Mouse (Mus musculus): ENCODE measurements around the gene Pabpc1l. TPM values are rescaled to one million over a fixed set of nuclear protein-coding genes. Genes with fewer than 3 reads are reported as not detected.

Gene Pabpc1l
- polyA plus RNA-seq, 1 experiment: 0.97 TPM

- Histone ChIP-seq H3K36me3 (ENCODE audit: control insufficient read depth, insufficient read depth, low read length) (peaks cover 22% of the 10 kb centered on the region), H3K4me3 (ENCODE audit: control insufficient read depth, insufficient read depth, low read length) (no peak overlapping the region), H3K27ac (ENCODE audit: control insufficient read depth, insufficient read depth, low read length) (no peak overlapping the region), H3K27me3 (ENCODE audit: control insufficient read depth, insufficient read depth, low read length) (no peaks in the 10 kb centered on the region), H3K4me1 (replicated peaks; ENCODE audit: control insufficient read depth, insufficient read depth, low read length) (no peaks in the 10 kb centered on the region)
- 70% methylated on average over 2 of the region's 2 CpGs for WGBS
- no peak for TF ChIP-seq CTCF (IDR thresholded peaks at IDR 0.05; ENCODE audit: borderline replicate concordance, control insufficient read depth, extremely low read depth, insufficient read depth, low read length, poor library complexity)
- TF ChIP-seq POLR2A (IDR thresholded peaks at IDR 0.05; ENCODE audit: control insufficient read depth, extremely low read depth, insufficient read depth, low read length, poor library complexity): no peak
- DNase-seq: no peak
Observed at GRCm38 (mm10) chr2:164022104-164022503, 3.1 kb upstream of the Pabpc1l start.

GRCm38 (mm10) chr2:164031147-164031546 is 5.9 kb downstream of the Pabpc1l start:
- Histone ChIP-seq H3K36me3 (ENCODE audit: control insufficient read depth, insufficient read depth, low read length) (no peaks in the 10 kb centered on the region), H3K27me3 (ENCODE audit: control insufficient read depth, insufficient read depth, low read length) (no peaks in the 10 kb centered on the region), H3K4me1 (replicated peaks; ENCODE audit: control insufficient read depth, insufficient read depth, low read length) (no peaks in the 10 kb centered on the region), H3K4me3 (ENCODE audit: control insufficient read depth, insufficient read depth, low read length) (no peak overlapping the region), H3K27ac (ENCODE audit: control insufficient read depth, insufficient read depth, low read length) (no peak overlapping the region)
- TF ChIP-seq POLR2A (IDR thresholded peaks at IDR 0.05; ENCODE audit: control insufficient read depth, extremely low read depth, insufficient read depth, low read length, poor library complexity) (no peak), CTCF (IDR thresholded peaks at IDR 0.05; ENCODE audit: borderline replicate concordance, control insufficient read depth, extremely low read depth, insufficient read depth, low read length, poor library complexity) (no peak)
- 79% methylated on average over 10 of the region's 10 CpGs for WGBS
- no peak for DNase-seq

- no peak overlapping the region for H3K4me3 ChIP-seq (ENCODE audit: control insufficient read depth, insufficient read depth, low read length)
- DNase-seq: no peak
- 90% methylated on average over 3 of the region's 3 CpGs for WGBS
- H3K4me1 ChIP-seq (replicated peaks; ENCODE audit: control insufficient read depth, insufficient read depth, low read length): no peaks in the 10 kb centered on the region
- no peaks in the 10 kb centered on the region for H3K27me3 ChIP-seq (ENCODE audit: control insufficient read depth, insufficient read depth, low read length)
- TF ChIP-seq CTCF (IDR thresholded peaks at IDR 0.05; ENCODE audit: borderline replicate concordance, control insufficient read depth, extremely low read depth, insufficient read depth, low read length, poor library complexity): no peak
- no peak for TF ChIP-seq POLR2A (IDR thresholded peaks at IDR 0.05; ENCODE audit: control insufficient read depth, extremely low read depth, insufficient read depth, low read length, poor library complexity)
- H3K36me3 ChIP-seq (ENCODE audit: control insufficient read depth, insufficient read depth, low read length): no peaks in the 10 kb centered on the region
- no peak overlapping the region for H3K27ac ChIP-seq (ENCODE audit: control insufficient read depth, insufficient read depth, low read length)
Observed at GRCm38 (mm10) chr2:164032973-164033372, 7.7 kb downstream of the Pabpc1l start.

- DNase-seq: peak; percentile 46
- Histone ChIP-seq H3K27me3 (ENCODE audit: control insufficient read depth, insufficient read depth, low read length) (no peaks in the 10 kb centered on the region), H3K36me3 (ENCODE audit: control insufficient read depth, insufficient read depth, low read length) (no peaks in the 10 kb centered on the region), H3K4me1 (replicated peaks; ENCODE audit: control insufficient read depth, insufficient read depth, low read length) (no peaks in the 10 kb centered on the region), H3K4me3 (ENCODE audit: control insufficient read depth, insufficient read depth, low read length) (no peak overlapping the region), H3K27ac (ENCODE audit: control insufficient read depth, insufficient read depth, low read length) (no peak overlapping the region)
- TF ChIP-seq CTCF (IDR thresholded peaks at IDR 0.05; ENCODE audit: borderline replicate concordance, control insufficient read depth, extremely low read depth, insufficient read depth, low read length, poor library complexity) (0 out of 2 replicates have a peak, but pooled peaks have one; percentile 32), POLR2A (IDR thresholded peaks at IDR 0.05; ENCODE audit: control insufficient read depth, extremely low read depth, insufficient read depth, low read length, poor library complexity) (no peak)
- 54% methylated on average over 10 of the region's 10 CpGs for WGBS
Observed at GRCm38 (mm10) chr2:164036520-164037019, 11.3 kb downstream of the Pabpc1l start.

- Histone ChIP-seq H3K27me3 (ENCODE audit: control insufficient read depth, insufficient read depth, low read length) (no peaks in the 10 kb centered on the region), H3K36me3 (ENCODE audit: control insufficient read depth, insufficient read depth, low read length) (no peaks in the 10 kb centered on the region), H3K27ac (ENCODE audit: control insufficient read depth, insufficient read depth, low read length) (no peak overlapping the region), H3K4me3 (ENCODE audit: control insufficient read depth, insufficient read depth, low read length) (no peak overlapping the region), H3K4me1 (replicated peaks; ENCODE audit: control insufficient read depth, insufficient read depth, low read length) (no peaks in the 10 kb centered on the region)
- no peak for TF ChIP-seq POLR2A (IDR thresholded peaks at IDR 0.05; ENCODE audit: control insufficient read depth, extremely low read depth, insufficient read depth, low read length, poor library complexity)
- no peak for TF ChIP-seq CTCF (IDR thresholded peaks at IDR 0.05; ENCODE audit: borderline replicate concordance, control insufficient read depth, extremely low read depth, insufficient read depth, low read length, poor library complexity)
- DNase-seq: no peak
- 100% methylated on average over 1 of the region's 1 CpGs for WGBS
Observed at GRCm38 (mm10) chr2:164038407-164039028, 13.3 kb downstream of the Pabpc1l start.

GRCm38 (mm10) chr2:164040949-164041348 is 15.7 kb downstream of the Pabpc1l start:
- Histone ChIP-seq H3K4me1 (replicated peaks; ENCODE audit: control insufficient read depth, insufficient read depth, low read length) (no peaks in the 10 kb centered on the region), H3K27ac (ENCODE audit: control insufficient read depth, insufficient read depth, low read length) (no peak overlapping the region), H3K36me3 (ENCODE audit: control insufficient read depth, insufficient read depth, low read length) (no peaks in the 10 kb centered on the region), H3K4me3 (ENCODE audit: control insufficient read depth, insufficient read depth, low read length) (no peak overlapping the region), H3K27me3 (ENCODE audit: control insufficient read depth, insufficient read depth, low read length) (no peaks in the 10 kb centered on the region)
- no peak for DNase-seq
- WGBS: 78% methylated on average over 6 of the region's 6 CpGs
- TF ChIP-seq POLR2A (IDR thresholded peaks at IDR 0.05; ENCODE audit: control insufficient read depth, extremely low read depth, insufficient read depth, low read length, poor library complexity) (no peak), CTCF (IDR thresholded peaks at IDR 0.05; ENCODE audit: borderline replicate concordance, control insufficient read depth, extremely low read depth, insufficient read depth, low read length, poor library complexity) (no peak)

Data from thymus, adult 2 months (tissue).